Mouse (Mus musculus): ENCODE results near the gene Tor2a.

DNA sequence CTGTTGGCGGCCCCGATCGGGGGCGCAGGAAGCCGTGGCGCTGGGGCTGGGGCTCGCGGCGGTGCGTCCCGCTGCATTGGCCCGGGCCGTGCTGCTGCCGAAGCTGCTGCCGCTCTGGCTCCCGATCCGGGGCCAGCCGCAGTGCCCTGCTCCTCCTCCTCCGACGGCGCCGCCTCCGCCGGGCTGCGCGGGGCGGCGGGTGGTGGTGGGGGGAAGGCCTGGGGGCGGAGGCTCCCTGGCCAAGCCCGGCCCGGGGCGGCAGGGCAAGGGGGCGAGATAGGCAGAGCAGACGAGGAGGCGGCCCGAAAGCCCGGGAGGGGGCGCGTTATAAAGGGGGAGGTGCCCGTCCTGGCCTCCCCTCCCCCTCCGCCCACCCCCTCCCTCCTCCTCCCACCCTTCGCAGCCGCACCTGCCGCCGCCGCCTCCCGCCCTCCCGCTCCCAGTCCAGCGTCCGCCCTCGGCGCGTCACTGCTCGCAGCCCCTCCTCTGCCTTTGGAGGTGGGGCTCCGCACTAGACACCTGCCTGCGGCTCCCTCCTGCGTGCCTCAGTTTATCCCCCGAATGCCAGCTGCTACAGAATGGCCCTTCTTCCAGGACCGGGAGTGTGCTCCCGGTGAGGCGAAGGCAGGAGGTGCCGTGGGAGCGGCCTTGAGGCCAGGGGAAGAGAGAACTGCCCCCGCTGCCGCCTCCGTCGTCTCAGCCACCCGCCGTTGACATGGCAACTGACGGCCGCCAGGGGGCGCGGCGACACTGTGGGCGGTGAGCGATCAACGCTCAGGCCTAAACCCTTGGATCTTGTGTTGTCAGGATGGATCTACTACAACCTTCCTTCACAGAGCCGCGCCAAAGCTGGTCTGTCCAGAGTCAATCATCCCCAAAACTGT is 43.9 kb upstream of the Tor2a start, which contains the start of gene Cdk9:
- TF ChIP-seq CTCF (IDR thresholded peaks at IDR 0.05; ENCODE audit: borderline replicate concordance, insufficient read depth, low read depth, low read length) (peak; percentile 94), POLR2A (IDR thresholded peaks at IDR 0.05; ENCODE audit: borderline replicate concordance, insufficient read depth, low read length) (peak; percentile 66; the same call in 1 of the 2 replicates)

All from cerebellum, adult 2 months (tissue).